Mouse (Mus musculus) olfactory bulb, adult 2 months (tissue): ENCODE data around the gene Nmral1. TPM values are rescaled to one million over a fixed set of nuclear protein-coding genes. Genes with fewer than 3 reads are reported as not detected.
A peak's percentile ranks its signal among the peaks of the same experiment; 100 is the strongest.
"Not testable (repeated sequence)": the region's sequence is repeated elsewhere in the genome, so short reads cannot be mapped to it uniquely, and the experiment has no call there.

Experiments
- H3K27ac ChIP-seq: fragments of 200-500 bp; 2 replicates; pipeline ENCODE4 v1.5.1; 2012; ENCODE audit warnings: low read depth, low read length; ENCODE audit not compliant: insufficient read depth
- H3K4me1 ChIP-seq: fragments of 200-500 bp; 2 replicates; pipeline ENCODE4 v1.6.1; 2012; ENCODE audit warnings: low read length; ENCODE audit not compliant: control insufficient read depth, insufficient read depth
- H3K4me3 ChIP-seq: fragments of 200-500 bp; 2 replicates; pipeline ENCODE4 v1.5.1; 2012; ENCODE audit warnings: mild to moderate bottlenecking, low read depth, low read length, moderate library complexity; ENCODE audit not compliant: insufficient read depth
- CTCF ChIP-seq: fragments of 200-500 bp; IDR thresholded peaks from 2 replicates; pipeline ENCODE4 v1.5.1; 2012; ENCODE audit warnings: low read depth, mild to moderate bottlenecking, low read length, moderate library complexity; ENCODE audit not compliant: insufficient read depth
- POLR2A ChIP-seq: fragments of 200-500 bp; IDR thresholded peaks from 2 replicates; pipeline ENCODE4 v1.6.1; 2012; ENCODE audit warnings: mild to moderate bottlenecking, low read depth, low read length, moderate library complexity; ENCODE audit not compliant: insufficient read depth
- WGBS: fragments of 180-500 bp; shearing (Covaris S2); methylation state at CpG from one replicate; pipeline ENCODE4 v1.1.7; 2018; 5-methylcytosine and 5-hydroxymethylcytosine counted together
- polyA plus RNA-seq: library from polyadenylated mRNA; stranded (reverse); fragments of >200 nt; gene quantifications from 2 replicates; pipeline ENCODE4 v1.2.4, GENCODE M21; 2012; ENCODE audit warnings: low replicate concordance; ENCODE audit not compliant: missing spikeins, insufficient read depth, insufficient read length

The Nmral1 gene
- polyA plus RNA-seq, 1 experiment: not detected

- Histone ChIP-seq H3K27ac (no peak overlapping the region), H3K4me3 (peak overlapping the region; percentile 88), H3K4me1 (no peaks in the 10 kb centered on the region)
- WGBS: 2% methylated on average over 9 of the region's 9 CpGs
- TF ChIP-seq CTCF: no peak
- no peak for TF ChIP-seq POLR2A
Observed at GRCm38 (mm10) chr16:4684457-4684791, 34.7 kb downstream of the Nmral1 start.

GRCm38 (mm10) chr16:4683581-4684456, 35.3 kb downstream of the Nmral1 start:
- under 1% methylated on average over 54 of the region's 54 CpGs for WGBS
- H3K4me3 ChIP-seq: peak overlapping the region; percentile 88

DNA sequence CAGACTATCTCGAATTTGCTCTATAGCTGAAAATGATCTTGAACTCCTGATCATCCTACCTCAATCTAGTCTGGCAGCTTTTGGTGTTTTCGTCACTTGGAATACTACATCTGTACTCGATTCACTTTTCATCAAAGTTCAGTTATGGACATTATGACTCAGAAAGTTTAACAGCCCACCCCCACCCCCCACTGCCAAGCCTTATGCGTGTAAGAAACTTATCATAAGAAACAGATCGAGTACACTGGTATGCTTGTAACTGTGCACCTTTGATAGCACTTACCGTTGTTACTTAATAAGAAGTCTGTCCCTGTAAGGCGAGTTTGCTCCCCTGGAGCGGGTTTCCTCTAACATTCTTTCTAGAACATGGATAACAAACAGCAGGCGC, 36.0 kb downstream of the Nmral1 start:
- no peak for TF ChIP-seq POLR2A
- no peak for TF ChIP-seq CTCF
- peaks cover 3% of the 10 kb centered on the region for H3K4me1 ChIP-seq
- peak overlapping the region; percentile 88 for H3K4me3 ChIP-seq
- H3K27ac ChIP-seq: peak overlapping the region; percentile 93
- 23% methylated on average over 9 of the region's 9 CpGs for WGBS

More at GRCm38 (mm10) chr16:4683581-4684456, 35.3 kb downstream of the Nmral1 start:
- Histone ChIP-seq H3K4me1 (peaks cover 2% of the 10 kb centered on the region), H3K27ac (peak overlapping the region; percentile 93)
- TF ChIP-seq CTCF (no peak), POLR2A (peak; percentile 93)

DNA sequence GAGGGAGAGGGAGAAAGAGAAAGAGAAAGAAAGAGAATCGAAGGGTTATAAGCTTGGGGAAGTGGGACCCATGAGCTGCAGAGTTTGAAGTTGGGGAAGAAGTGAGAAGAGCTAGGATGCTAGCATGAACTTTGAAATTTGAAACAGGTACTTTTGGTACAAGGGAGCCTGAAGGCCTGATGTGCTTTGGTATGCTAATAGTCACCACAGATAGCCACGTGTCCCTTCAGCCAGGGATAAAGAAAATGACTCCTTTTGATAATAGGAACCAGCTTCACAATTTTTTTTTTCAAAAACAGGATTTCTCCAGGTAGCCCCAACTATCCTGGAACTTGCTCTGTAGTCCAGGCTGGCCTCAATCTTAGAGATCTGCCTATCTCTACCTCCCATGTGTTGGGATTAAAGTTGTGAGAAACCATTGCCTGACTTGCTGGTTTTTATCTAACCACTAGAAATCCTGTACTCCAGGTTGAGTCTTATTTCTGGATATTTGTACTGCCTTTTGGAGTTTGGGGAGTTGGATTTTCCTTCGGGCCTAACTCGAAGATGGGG, 36.5 kb downstream of the Nmral1 start:
- H3K27ac ChIP-seq: no peak overlapping the region
- peaks cover 5% of the 10 kb centered on the region for H3K4me1 ChIP-seq
- no peak for TF ChIP-seq POLR2A
- no peak for TF ChIP-seq CTCF
- no peak overlapping the region for H3K4me3 ChIP-seq
- 83% methylated on average over 4 of the region's 4 CpGs for WGBS

GRCm38 (mm10) chr16:4680922-4681455, 38.2 kb downstream of the Nmral1 start:
- 82% methylated on average over 3 of the region's 3 CpGs for WGBS
- H3K4me1 ChIP-seq, H3K4me3 ChIP-seq, H3K27ac ChIP-seq: not testable (repeated sequence)

DNA sequence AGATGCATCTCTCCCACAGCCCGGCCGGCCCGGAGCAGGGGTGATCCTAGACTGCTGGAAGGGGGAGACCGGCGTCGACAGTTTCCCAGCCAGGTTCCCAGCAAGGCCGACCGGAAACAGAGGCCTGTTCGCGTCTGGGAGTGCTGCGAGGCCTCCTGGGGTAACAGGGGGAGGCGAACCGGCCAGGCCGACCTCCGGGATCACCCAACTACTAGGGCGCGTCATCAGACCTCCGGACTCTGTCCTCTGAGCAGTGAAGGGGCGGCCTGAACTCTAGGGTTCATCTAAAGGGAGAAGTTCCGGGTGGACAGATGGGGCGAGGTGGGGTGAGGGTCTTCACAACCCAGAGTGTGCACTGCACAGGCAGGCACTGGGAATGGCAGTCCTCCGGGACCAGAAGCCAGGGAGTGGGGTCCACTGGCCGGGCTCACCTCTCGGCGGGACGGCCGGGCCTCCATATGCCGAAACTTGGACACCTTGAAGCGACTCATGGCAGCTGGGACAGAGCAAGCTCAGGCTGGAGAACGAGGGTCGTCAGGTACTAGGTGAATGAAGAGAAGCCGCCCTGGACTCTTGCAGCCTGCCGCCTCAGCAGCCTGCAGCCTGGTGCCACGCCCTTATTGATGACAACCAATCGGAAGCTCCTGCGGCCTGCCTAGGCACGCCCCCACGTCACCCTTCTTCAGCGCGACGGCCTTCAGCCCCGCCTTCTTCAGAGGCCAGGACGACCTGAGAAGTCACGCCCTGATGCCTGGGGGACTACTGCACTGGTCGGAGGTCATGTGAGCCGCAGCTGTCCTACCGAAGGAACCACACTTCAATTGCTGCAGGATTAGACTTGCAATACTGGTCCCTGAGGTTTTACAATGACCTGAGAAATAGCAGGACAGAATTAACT, 39.8 kb downstream of the Nmral1 start, which contains the start of gene Coro7:
Coro7 (minus strand) TSS at position 657 of the 898 bp plus-strand sequence.
- WGBS: under 1% methylated on average over 47 of the region's 47 CpGs
- no peak within 1 kb of the TSS for H3K27ac ChIP-seq
- H3K4me1 ChIP-seq: peaks cover 6% of the 10 kb centered on the region
- peak; percentile 56; the same call in 1 of the 2 replicates for TF ChIP-seq POLR2A
- no peak for TF ChIP-seq CTCF
- H3K4me3 ChIP-seq: peak within 1 kb of the TSS; percentile 67

DNA sequence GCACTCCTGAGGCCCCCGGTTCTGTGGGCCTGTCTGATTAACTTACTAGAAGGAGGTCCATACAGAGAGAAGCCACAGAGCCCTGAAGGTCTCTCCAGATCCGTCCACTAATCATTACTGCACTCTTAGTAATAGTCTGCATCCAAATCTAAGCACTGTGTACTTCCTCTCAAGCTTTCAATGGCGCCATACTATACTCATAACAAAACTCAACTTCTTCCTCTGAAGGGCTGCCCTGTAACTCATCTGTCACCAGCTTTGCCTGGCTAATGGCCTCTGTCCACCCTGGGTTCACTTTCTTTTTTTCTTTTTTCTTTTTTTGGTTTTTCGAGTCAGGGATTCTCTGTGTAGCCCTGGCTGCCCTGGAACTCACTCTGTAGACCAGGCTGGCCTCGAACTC, 41.1 kb downstream of the Nmral1 start:
- no peak for TF ChIP-seq CTCF
- TF ChIP-seq POLR2A: no peak
- Histone ChIP-seq H3K4me1 (peaks cover 6% of the 10 kb centered on the region), H3K4me3 (no peak overlapping the region), H3K27ac (no peak overlapping the region)
- 89% methylated on average over 5 of the region's 5 CpGs for WGBS

DNA sequence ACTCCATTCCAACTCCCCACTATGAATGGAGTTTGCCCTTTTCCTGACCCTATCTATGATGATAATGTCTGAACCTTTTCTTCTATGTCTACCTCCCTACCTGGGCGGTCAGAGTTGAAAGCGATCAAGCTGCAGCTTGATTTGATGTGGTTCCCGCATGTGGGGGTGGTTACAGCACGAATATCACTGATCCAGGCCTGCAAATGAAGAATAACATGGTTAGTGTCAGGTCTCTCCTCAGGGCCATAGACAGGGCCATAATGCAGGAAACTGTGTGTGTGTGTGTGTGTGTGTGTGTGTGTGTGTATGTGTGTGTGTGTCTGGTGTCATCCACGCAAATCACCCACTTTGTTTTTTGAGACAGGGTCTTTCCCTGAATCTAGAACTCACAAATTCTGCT, 42.3 kb downstream of the Nmral1 start:
- Histone ChIP-seq H3K27ac (no peak overlapping the region), H3K4me1 (peaks cover 6% of the 10 kb centered on the region), H3K4me3 (no peak overlapping the region)
- WGBS: 93% methylated on average over 5 of the region's 5 CpGs
- TF ChIP-seq CTCF (no peak), POLR2A (no peak)

DNA sequence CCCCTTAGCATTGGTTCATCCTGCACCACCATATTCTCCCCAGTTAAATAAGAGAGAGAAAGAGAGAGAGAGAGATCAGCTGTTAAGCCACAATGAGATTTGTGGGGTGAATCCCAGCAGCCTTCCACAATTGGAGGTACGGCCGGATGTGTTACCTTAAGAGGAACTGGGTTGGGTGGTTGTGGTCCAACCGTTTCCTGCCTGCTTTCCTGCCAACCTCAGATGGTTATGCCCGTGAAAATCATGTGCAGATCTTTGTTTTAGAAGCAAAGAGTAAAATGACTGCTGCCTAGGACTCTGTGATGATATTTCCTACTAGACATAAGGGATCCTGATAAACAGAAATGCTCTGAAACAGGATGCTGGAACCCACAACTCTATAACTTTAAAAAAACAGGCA, 45.1 kb downstream of the Nmral1 start:
- peaks cover 6% of the 10 kb centered on the region for H3K4me1 ChIP-seq
- H3K27ac ChIP-seq: no peak overlapping the region
- TF ChIP-seq POLR2A (no peak), CTCF (no peak)
- H3K4me3 ChIP-seq: no peak overlapping the region
- 74% methylated on average over 4 of the region's 4 CpGs for WGBS
